Mouse (Mus musculus) MEL (cell line): ENCODE measurements at regions not wholly inside any gene's neighbourhood (a gene's known extent, or its start where the extent isn't known, plus 50 kb on each side); places are given as distances from the start of the nearest gene placed in this dataset.

ENCODE experiments used
- DNase-seq: peaks from one replicate; pipeline ENCODE4 v3.0.0; 2011; ENCODE audit warnings: low read depth, low spot score
- H3K27ac ChIP-seq: 2 replicates; pipeline ENCODE4 v1.5.1; 2012; ENCODE audit warnings: low read depth, mild to moderate bottlenecking, control low read depth, low read length, moderate library complexity; ENCODE audit not compliant: control insufficient read depth
- H3K27me3 ChIP-seq, 2 experiments: fragments of 150-350 bp in 1 of 2; sonication (generic) in 1 of 2; 2 replicates each; pipeline ENCODE4 v1.6.1; 2012; ENCODE audit warnings: low read length in 2 of 2, mild to moderate bottlenecking in 2 of 2, improper control_type of control experiment in 1 of 2, moderate library complexity in 1 of 2; ENCODE audit not compliant: insufficient read depth in 2 of 2, control insufficient read depth in 1 of 2
- H3K36me3 ChIP-seq, 2 experiments: 2 replicates each; pipeline ENCODE4 v1.6.1; 2012 to 2014; ENCODE audit warnings: low read length in 2 of 2, improper control_type of control experiment in 1 of 2, inconsistent platforms in 1 of 2, mild to moderate bottlenecking in 1 of 2; ENCODE audit not compliant: insufficient read depth in 2 of 2, control insufficient read depth in 1 of 2
- H3K4me1 ChIP-seq, 2 experiments: fragments of 150-350 bp in 1 of 2; sonication (generic) in 1 of 2; 2 replicates each; pipeline ENCODE4 v1.6.1; 2012; ENCODE audit warnings: low read length in 2 of 2, improper control_type of control experiment in 1 of 2, mild to moderate bottlenecking in 1 of 2; ENCODE audit not compliant: insufficient read depth in 2 of 2, control insufficient read depth in 1 of 2
- H3K4me3 ChIP-seq, 2 experiments: fragments of 150-350 bp in 1 of 2; sonication (generic) in 1 of 2; 2 replicates each; pipeline ENCODE4 v1.5.1; 2012; ENCODE audit warnings: low read depth in 2 of 2, low read length in 2 of 2, mild to moderate bottlenecking in 2 of 2, moderate library complexity in 2 of 2, control low read depth in 1 of 2, improper control_type of control experiment in 1 of 2; ENCODE audit not compliant: control insufficient read depth in 1 of 2, insufficient read depth in 1 of 2
- H3K79me2 ChIP-seq: 2 replicates; pipeline ENCODE4 v1.6.1; 2012; ENCODE audit warnings: mild to moderate bottlenecking, low read length, moderate library complexity; ENCODE audit not compliant: control insufficient read depth, poor library complexity, insufficient read depth
- H3K9ac ChIP-seq: 2 replicates; pipeline ENCODE4 v1.6.1; 2012; ENCODE audit warnings: low read depth, mild to moderate bottlenecking, control low read depth, low read length, moderate library complexity; ENCODE audit not compliant: control insufficient read depth, poor library complexity, severe bottlenecking
- H3K9me3 ChIP-seq: fragments of 150-350 bp; sonication (generic); replicated peaks from 2 replicates; pipeline ENCODE4 v1.6.1; 2012; ENCODE audit warnings: mild to moderate bottlenecking, low read length, improper control_type of control experiment, moderate library complexity; ENCODE audit not compliant: insufficient read depth
- CHD1 ChIP-seq: IDR thresholded peaks from 2 replicates; pipeline ENCODE4 v1.6.1; 2012; ENCODE audit warnings: low read depth, mild to moderate bottlenecking, inconsistent platforms, low read length, improper control_type of control experiment
- CHD2 ChIP-seq: IDR thresholded peaks from 2 replicates; pipeline ENCODE4 v1.6.1; 2011; ENCODE audit warnings: low read length, improper control_type of control experiment
- E2F4 ChIP-seq: IDR thresholded peaks from 2 replicates; pipeline ENCODE4 v1.6.1; 2011; ENCODE audit warnings: low read depth, low read length, improper control_type of control experiment, borderline replicate concordance
- ELF1 ChIP-seq: IDR thresholded peaks from 2 replicates; pipeline ENCODE4 v1.6.1; 2014; ENCODE audit warnings: low read depth, mild to moderate bottlenecking, inconsistent platforms, low read length, improper control_type of control experiment, moderate library complexity
- ETS1 ChIP-seq: IDR thresholded peaks from 2 replicates; pipeline ENCODE4 v1.6.1; 2012; ENCODE audit warnings: low read depth, mild to moderate bottlenecking, inconsistent platforms, low read length, improper control_type of control experiment, moderate library complexity
- GABPA ChIP-seq: IDR thresholded peaks from 2 replicates; pipeline ENCODE4 v1.6.1; 2012; ENCODE audit warnings: low read depth, mild to moderate bottlenecking, inconsistent platforms, low read length, improper control_type of control experiment, moderate library complexity
- HCFC1 ChIP-seq: IDR thresholded peaks from 2 replicates; pipeline ENCODE4 v1.6.1; 2012; ENCODE audit warnings: low read depth, mild to moderate bottlenecking, inconsistent platforms, low read length, improper control_type of control experiment, moderate library complexity
- MAFK ChIP-seq: IDR thresholded peaks from 2 replicates; pipeline ENCODE4 v1.6.1; 2011; ENCODE audit warnings: low read depth, mild to moderate bottlenecking, low read length, improper control_type of control experiment, borderline replicate concordance
- MAZ ChIP-seq: IDR thresholded peaks from 2 replicates; pipeline ENCODE4 v1.6.1; 2012; ENCODE audit warnings: low read depth, mild to moderate bottlenecking, inconsistent platforms, low read length, improper control_type of control experiment
- MEF2A ChIP-seq: IDR thresholded peaks from 2 replicates; pipeline ENCODE4 v1.6.1; 2014; ENCODE audit warnings: low read depth, mild to moderate bottlenecking, inconsistent platforms, low read length, improper control_type of control experiment; ENCODE audit not compliant: poor library complexity, insufficient replicate concordance, severe bottlenecking; ENCODE audit errors: extremely low read depth
- MYB ChIP-seq: IDR thresholded peaks from 2 replicates; pipeline ENCODE4 v1.6.1; 2011; ENCODE audit warnings: mild to moderate bottlenecking, low read depth, low read length, improper control_type of control experiment
- NELFE ChIP-seq: IDR thresholded peaks from 2 replicates; pipeline ENCODE4 v1.6.1; 2011; ENCODE audit warnings: low read depth, low read length, improper control_type of control experiment
- NRF1 ChIP-seq: IDR thresholded peaks from 2 replicates; pipeline ENCODE4 v1.6.1; 2014; ENCODE audit warnings: low read depth, mild to moderate bottlenecking, inconsistent platforms, low read length, improper control_type of control experiment, moderate library complexity; ENCODE audit not compliant: poor library complexity, insufficient read depth, severe bottlenecking
- POLR2AphosphoS2 ChIP-seq: IDR thresholded peaks from 2 replicates; pipeline ENCODE4 v1.6.1; 2011; ENCODE audit warnings: low read length, improper control_type of control experiment
- SIN3A ChIP-seq: IDR thresholded peaks from 2 replicates; pipeline ENCODE4 v1.6.1; 2012; ENCODE audit warnings: low read length, improper control_type of control experiment, inconsistent platforms
- TAL1 ChIP-seq: IDR thresholded peaks from 2 replicates; pipeline ENCODE4 v1.6.1; 2012; ENCODE audit warnings: mild to moderate bottlenecking, inconsistent platforms, low read length, moderate library complexity, mixed read lengths
- TBP ChIP-seq: IDR thresholded peaks from 2 replicates; pipeline ENCODE4 v1.8.0; 2011; ENCODE audit warnings: low read depth, low read length, improper control_type of control experiment
- TCF12 ChIP-seq: IDR thresholded peaks from 2 replicates; pipeline ENCODE4 v1.6.1; 2014; ENCODE audit warnings: low read depth, mild to moderate bottlenecking, inconsistent platforms, low read length, improper control_type of control experiment, moderate library complexity
- UBTF ChIP-seq: IDR thresholded peaks from 2 replicates; pipeline ENCODE4 v1.6.1; 2012; ENCODE audit warnings: low read depth, mild to moderate bottlenecking, inconsistent platforms, low read length, improper control_type of control experiment, moderate library complexity, borderline replicate concordance; ENCODE audit not compliant: insufficient read depth
- USF1 ChIP-seq: IDR thresholded peaks from 2 replicates; pipeline ENCODE4 v1.6.1; 2014; ENCODE audit warnings: low read depth, mild to moderate bottlenecking, inconsistent platforms, low read length, improper control_type of control experiment, moderate library complexity
- ZNF384 ChIP-seq: IDR thresholded peaks from 2 replicates; pipeline ENCODE4 v1.6.1; 2012; ENCODE audit warnings: low read depth, mild to moderate bottlenecking, inconsistent platforms, low read length, improper control_type of control experiment

DNA sequence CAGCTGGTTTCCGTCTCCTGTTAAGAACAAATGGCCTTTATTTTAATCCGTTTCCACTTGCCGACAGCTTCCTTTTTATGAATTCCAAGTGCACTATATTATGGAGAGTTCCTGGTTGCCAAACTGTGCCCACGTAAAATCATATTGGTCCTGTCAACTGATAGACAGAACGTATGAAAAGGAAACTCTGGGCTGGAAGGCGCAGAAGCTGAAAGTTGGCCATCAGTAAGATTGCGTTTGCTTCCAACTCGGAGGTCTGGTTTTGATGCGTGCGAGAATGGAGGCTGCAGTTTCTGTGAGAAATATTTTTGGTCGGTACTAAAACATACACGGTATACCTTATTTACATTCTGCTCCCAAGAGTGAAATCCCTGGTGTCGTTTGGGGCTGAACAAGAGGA, 81.3 kb upstream of the Paqr3 start:
- H3K9me3 ChIP-seq, result no peaks in the 10 kb centered on the region
- H3K36me3 ChIP-seq, result no peaks in the 10 kb centered on the region
- no peak overlapping the region for H3K9ac ChIP-seq
- no peaks in the 10 kb centered on the region for H3K4me1 ChIP-seq
- no peak overlapping the region for H3K4me3 ChIP-seq
- no peak for TF ChIP-seq ZNF384
- no peak for TF ChIP-seq MYB
- no peak for TF ChIP-seq CHD1
- TF ChIP-seq ETS1, result no peak
- TF ChIP-seq USF1, result no peak
- no peak for TF ChIP-seq NRF1
- TF ChIP-seq SIN3A, result no peak
- TF ChIP-seq ELF1, result no peak
- no peak for TF ChIP-seq CHD2
- no peak for TF ChIP-seq GABPA
- no peak for TF ChIP-seq POLR2AphosphoS2
- H3K27ac ChIP-seq, result no peak overlapping the region
- H3K27me3 ChIP-seq, result no peaks in the 10 kb centered on the region
- no peaks in the 10 kb centered on the region for H3K79me2 ChIP-seq
- DNase-seq, result no peak

DNA sequence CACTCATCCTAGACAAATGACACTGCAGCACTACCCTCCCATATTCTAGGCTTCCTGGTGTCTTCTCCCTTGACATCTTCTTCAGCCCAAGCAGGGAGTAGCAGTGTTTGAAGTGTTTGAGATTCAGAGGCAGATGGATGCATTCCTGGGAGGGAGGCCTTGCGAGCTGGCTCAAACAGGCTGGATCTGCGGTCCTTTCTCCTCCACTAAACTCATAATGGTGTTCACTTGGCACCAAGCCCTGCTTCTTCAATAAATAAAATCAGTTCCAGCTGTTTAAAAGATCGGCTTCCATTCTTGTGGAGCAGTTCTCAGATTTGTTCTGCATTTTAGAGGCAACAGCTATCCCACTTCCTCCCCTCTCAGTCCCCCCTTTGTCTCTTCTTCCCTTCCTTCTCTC, 79.3 kb upstream of the Paqr3 start:
- Histone ChIP-seq H3K9me3 (no peaks in the 10 kb centered on the region), H3K27ac (no peak overlapping the region), H3K4me3 (no peak overlapping the region), H3K36me3 (no peaks in the 10 kb centered on the region), H3K79me2 (no peaks in the 10 kb centered on the region), H3K27me3 (no peaks in the 10 kb centered on the region), H3K9ac (no peak overlapping the region), H3K4me1 (no peaks in the 10 kb centered on the region)
- no peak for TF ChIP-seq HCFC1
- TF ChIP-seq MAZ, result no peak
- no peak for TF ChIP-seq GABPA
- no peak for TF ChIP-seq NELFE
- TF ChIP-seq TAL1, result no peak
- no peak for TF ChIP-seq MAFK
- TF ChIP-seq ELF1, result no peak
- no peak for TF ChIP-seq TBP
- no peak for TF ChIP-seq E2F4
- TF ChIP-seq SIN3A, result no peak
- TF ChIP-seq MEF2A, result no peak
- no peak for TF ChIP-seq ZNF384
- TF ChIP-seq TCF12, result no peak
- no peak for TF ChIP-seq UBTF
- TF ChIP-seq USF1, result no peak
- no peak for DNase-seq
